Comparison of ENCODE assay signal across 9 mouse cellular contexts in the genomic region with DNA sequence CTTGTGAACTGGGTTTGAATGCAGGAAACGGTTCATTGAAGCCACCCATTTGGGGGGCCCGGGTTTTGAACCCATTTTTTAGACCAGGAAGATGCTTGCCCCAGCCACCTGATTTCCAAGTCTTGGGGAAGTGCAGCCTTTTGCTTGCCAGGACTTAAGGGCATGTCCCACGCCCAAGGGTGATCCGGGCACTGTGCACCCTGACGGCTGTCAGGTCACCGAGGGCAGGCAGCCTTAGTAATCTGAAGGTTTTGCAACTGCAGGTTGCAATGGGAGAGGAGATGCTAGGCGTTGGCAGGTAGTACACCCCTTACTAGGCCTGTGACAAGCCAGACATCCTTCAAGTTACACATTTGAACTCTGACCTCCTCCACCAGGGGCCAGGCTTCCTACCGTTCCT. TPM values are rescaled to one million over a fixed set of nuclear protein-coding genes. Genes with fewer than 3 reads are reported as not detected.
DNase-seq lines count a peak whose midpoint lies in the region; ATAC-seq and TF ChIP-seq lines count a peak whose summit lies in the region.
"Had no signal": no experiment of that assay in that cellular context is flagged by ENCODE, and none has a peak within 500 bp of the region (broad histone marks: within the 10 kb centered on the region; RNA-seq: fewer than 3 reads in every experiment).

No protein-coding gene starts in this region.

- H3K27me3 ChIP-seq in erythroblast, embryonic 14.5 days (ENCODE audit: control insufficient read depth), result no peaks in the 10 kb centered on the region
- no peaks in the 10 kb centered on the region for H3K27me3 ChIP-seq in testis, adult 2 months (ENCODE audit: control insufficient read depth, insufficient read depth, low read length)
- H3K27me3 ChIP-seq in liver, embryonic 11.5 days (replicated peaks; ENCODE audit: control insufficient read depth, insufficient read depth, low read length), result no peaks in the 10 kb centered on the region
- H3K27me3 ChIP-seq in stomach, embryonic 16.5 days (ENCODE audit: control insufficient read depth, insufficient read depth, low read length), result no peaks in the 10 kb centered on the region

- H3K36me3 ChIP-seq in erythroblast, embryonic 14.5 days (ENCODE audit: control insufficient read depth), result peaks cover 2% of the 10 kb centered on the region; the same call in 1 of the 2 replicates
- H3K36me3 ChIP-seq in testis, adult 2 months (ENCODE audit: control insufficient read depth, insufficient read depth, low read length), result no peaks in the 10 kb centered on the region
- H3K36me3 ChIP-seq in liver, embryonic 11.5 days (ENCODE audit: control insufficient read depth, insufficient read depth, low read length), result no peaks in the 10 kb centered on the region
- no peaks in the 10 kb centered on the region for H3K36me3 ChIP-seq in stomach, embryonic 16.5 days (ENCODE audit: control insufficient read depth, insufficient read depth, low read length)

- ATAC-seq in erythroblast, adult 5-6 weeks (replicated peaks; ENCODE audit: low FRiP score, poor library complexity, severe bottlenecking), result no peak
- ATAC-seq in liver, embryonic 11.5 days (replicated peaks; ENCODE audit: low FRiP score), result no peak
- ATAC-seq in stomach, embryonic 16.5 days (ENCODE audit: insufficient read depth, low FRiP score), result no peak

- H3K9me3 ChIP-seq in erythroblast, embryonic 14.5 days (ENCODE audit: control insufficient read depth, low read length), result no peaks in the 10 kb centered on the region
- no peaks in the 10 kb centered on the region for H3K9me3 ChIP-seq in liver, embryonic 11.5 days (ENCODE audit: control insufficient read depth, low read length)
- no peaks in the 10 kb centered on the region for H3K9me3 ChIP-seq in stomach, embryonic 16.5 days (replicated peaks; ENCODE audit: control insufficient read depth, low read length)

- peak overlapping the region; percentile 75 for H3K4me3 ChIP-seq in erythroblast, embryonic 14.5 days (replicated peaks)
- H3K4me3 ChIP-seq in testis, adult 2 months (ENCODE audit: control insufficient read depth, low read depth, low read length), result peak overlapping the region; percentile 92
- H3K4me3 ChIP-seq in liver, embryonic 11.5 days (ENCODE audit: low read depth, low read length), result peak overlapping the region; percentile 65
- H3K4me3 ChIP-seq in stomach, embryonic 16.5 days (replicated peaks; ENCODE audit: low read length), result peak overlapping the region; percentile 64

- H3K4me2 ChIP-seq in liver, embryonic 11.5 days, result peak overlapping the region; percentile 85
- peak overlapping the region; percentile 78 for H3K4me2 ChIP-seq in stomach, embryonic 16.5 days (ENCODE audit: low read depth, low read length)

- TF ChIP-seq CTCF in testis, adult 2 months (IDR thresholded peaks at IDR 0.05; ENCODE audit: control insufficient read depth, insufficient read depth, insufficient replicate concordance, low read depth, low read length), result no peak

- H3K9ac ChIP-seq in liver, embryonic 11.5 days (ENCODE audit: low read depth, low read length), result peak overlapping the region; percentile 64
- H3K9ac ChIP-seq in stomach, embryonic 16.5 days (ENCODE audit: low read length), result peak overlapping the region; percentile 78

- peaks cover 32% of the 10 kb centered on the region for H3K4me1 ChIP-seq in erythroblast, embryonic 14.5 days (ENCODE audit: control insufficient read depth)
- peaks cover 21% of the 10 kb centered on the region for H3K4me1 ChIP-seq in testis, adult 2 months (ENCODE audit: control insufficient read depth, insufficient read depth, low read length)
- peaks cover 7% of the 10 kb centered on the region for H3K4me1 ChIP-seq in liver, embryonic 11.5 days (replicated peaks; ENCODE audit: control insufficient read depth, insufficient read depth, low read length)
- peaks cover 14% of the 10 kb centered on the region for H3K4me1 ChIP-seq in stomach, embryonic 16.5 days (ENCODE audit: control insufficient read depth, insufficient read depth, low read length)

- no peak overlapping the region for H3K27ac ChIP-seq in testis, adult 2 months (ENCODE audit: control insufficient read depth, insufficient read depth, low read depth, low read length)
- peak overlapping the region; percentile 64; the same call in 1 of the 2 replicates for H3K27ac ChIP-seq in liver, embryonic 11.5 days (ENCODE audit: low read depth, low read length)
- H3K27ac ChIP-seq in stomach, embryonic 16.5 days (ENCODE audit: low read length), result peak overlapping the region; percentile 46; the same call in 1 of the 2 replicates

- TF ChIP-seq POLR2A in testis, adult 2 months (IDR thresholded peaks at IDR 0.05; ENCODE audit: control insufficient read depth, low read depth, low read length), result no peak

- 45% methylated on average over 8 of the region's 8 CpGs for WGBS in liver, embryonic 11.5 days
- WGBS in stomach, embryonic 16.5 days, result 41% methylated on average over 8 of the region's 8 CpGs

- DNase-seq in testis, postnatal 14 days (ENCODE audit: low spot score), result no peak
- no peak for DNase-seq in liver, embryonic 11.5 days (ENCODE audit: low spot score)
- DNase-seq in embryo, embryonic 10.5 days (ENCODE audit: low spot score), result no peak
- DNase-seq in spleen, postnatal 36 days (ENCODE audit: low spot score in 2 of 2), result no peak

RNA-seq across cellular contexts. Expression of a gene that starts 0.5 kb away (rescaled TPM):
- polyA plus RNA-seq in erythroblast, embryonic 14.5 days (2012), result 0.16 and 0.30 TPM in 2 replicates
- 1.2 and 5.2 TPM in 2 replicates for total RNA-seq in erythroblast, adult 5-6 weeks (2015; ENCODE audit: low replicate concordance)
- total RNA-seq in erythroblast, adult 5-6 weeks (2017; ENCODE audit: low replicate concordance), result 1.6 and 2.0 TPM in 2 replicates
- 1.6 and 1.9 TPM in 2 replicates for polyA plus RNA-seq in testis, adult 2 months (2012; rRNA removed)
- 6.5 and 7.4 TPM in 2 replicates for polyA plus RNA-seq in liver, embryonic 11.5 days (2014; fragmentation: Nextera tagmentation; extraction: Ambion mirVana)
- polyA plus RNA-seq in stomach, embryonic 16.5 days (2015; fragmentation: Nextera tagmentation; extraction: Ambion mirVana), result 9.9 and 11.7 TPM in 2 replicates

RNA-seq across cellular contexts. Expression of a gene that starts 11.1 kb away (rescaled TPM):
- not detected in 2 replicates for polyA plus RNA-seq in erythroblast, embryonic 14.5 days (2012)
- total RNA-seq in erythroblast, adult 5-6 weeks (2015; ENCODE audit: low replicate concordance), result not detected in 2 replicates
- not detected in 2 replicates for total RNA-seq in erythroblast, adult 5-6 weeks (2017; ENCODE audit: low replicate concordance)
- 16.6 and 17.1 TPM in 2 replicates for polyA plus RNA-seq in testis, adult 2 months (2012; rRNA removed)
- polyA plus RNA-seq in liver, embryonic 11.5 days (2014; fragmentation: Nextera tagmentation; extraction: Ambion mirVana), result 0.11 and 0.21 TPM in 2 replicates
- 0.16 and 0.25 TPM in 2 replicates for polyA plus RNA-seq in stomach, embryonic 16.5 days (2015; fragmentation: Nextera tagmentation; extraction: Ambion mirVana)
- polyA plus RNA-seq: C2C12 had no signal

RNA-seq across cellular contexts. Expression of a gene that starts 21.1 kb away (rescaled TPM):
- polyA plus RNA-seq in erythroblast, embryonic 14.5 days (2012), result 1.8 and 4.8 TPM in 2 replicates
- 7.3 and 23.1 TPM in 2 replicates for total RNA-seq in erythroblast, adult 5-6 weeks (2015; ENCODE audit: low replicate concordance)
- total RNA-seq in erythroblast, adult 5-6 weeks (2017; ENCODE audit: low replicate concordance), result 3.1 and 11.3 TPM in 2 replicates
- polyA plus RNA-seq in testis, adult 2 months (2012; rRNA removed), result 33.4 and 39.5 TPM in 2 replicates
- polyA plus RNA-seq in liver, embryonic 11.5 days (2014; fragmentation: Nextera tagmentation; extraction: Ambion mirVana), result 43.1 and 49.7 TPM in 2 replicates
- polyA plus RNA-seq in stomach, embryonic 16.5 days (2015; fragmentation: Nextera tagmentation; extraction: Ambion mirVana), result 36.7 and 39.9 TPM in 2 replicates

RNA-seq across cellular contexts. Expression of a gene that starts 26.9 kb away (rescaled TPM):
- polyA plus RNA-seq in erythroblast, embryonic 14.5 days (2012), result 8.7 and 12.3 TPM in 2 replicates
- total RNA-seq in erythroblast, adult 5-6 weeks (2015; ENCODE audit: low replicate concordance), result 8.6 TPM in 2 replicates
- total RNA-seq in erythroblast, adult 5-6 weeks (2017; ENCODE audit: low replicate concordance), result 6.1 and 10.0 TPM in 2 replicates
- 9.5 and 9.9 TPM in 2 replicates for polyA plus RNA-seq in testis, adult 2 months (2012; rRNA removed)
- polyA plus RNA-seq in liver, embryonic 11.5 days (2014; fragmentation: Nextera tagmentation; extraction: Ambion mirVana), result 38.8 and 42.5 TPM in 2 replicates
- 24.3 and 24.6 TPM in 2 replicates for polyA plus RNA-seq in stomach, embryonic 16.5 days (2015; fragmentation: Nextera tagmentation; extraction: Ambion mirVana)

RNA-seq across cellular contexts. Expression of a gene that starts 46.5 kb away (rescaled TPM):
- polyA plus RNA-seq in erythroblast, embryonic 14.5 days (2012), result 1.6 and 1.9 TPM in 2 replicates
- 0.96 and 6.7 TPM in 2 replicates for total RNA-seq in erythroblast, adult 5-6 weeks (2015; ENCODE audit: low replicate concordance)
- total RNA-seq in erythroblast, adult 5-6 weeks (2017; ENCODE audit: low replicate concordance), result 4.6 and 9.4 TPM in 2 replicates
- 20.1 TPM in 2 replicates for polyA plus RNA-seq in testis, adult 2 months (2012; rRNA removed)
- 34.0 and 35.0 TPM in 2 replicates for polyA plus RNA-seq in liver, embryonic 11.5 days (2014; fragmentation: Nextera tagmentation; extraction: Ambion mirVana)
- polyA plus RNA-seq in stomach, embryonic 16.5 days (2015; fragmentation: Nextera tagmentation; extraction: Ambion mirVana), result 42.9 and 43.9 TPM in 2 replicates

Comparison
In these comparisons a context has a peak if more than half of its experiments do, and no peak if none do; other contexts are left out.
1. RNA of a gene that starts 11.1 kb away (polyA plus RNA-seq): 16.6 to 17.1 TPM in testis, adult 2 months; 0.16 to 0.25 TPM in stomach, embryonic 16.5 days, 0.11 to 0.21 TPM in liver, embryonic 11.5 days and not detected in erythroblast, embryonic 14.5 days; every median in the first group is over 10 times any median in the second.
2. Peak in every context shown above with its lines, with median percentiles within 50 percentile points of each other: H3K4me3 ChIP-seq.